Mouse (Mus musculus): ENCODE results near the gene Tspan5.

- TF ChIP-seq CTCF (IDR thresholded peaks at IDR 0.05; ENCODE audit: low read depth, low read length) (no peak), POLR2A (IDR thresholded peaks at IDR 0.05; ENCODE audit: extremely low read depth, insufficient read depth, low read length) (no peak)
Measured at GRCm38 (mm10) chr3:138821886-138822445, 80.0 kb downstream of the Tspan5 start.

Data from liver, adult 2 months (tissue).